Mouse (Mus musculus) thymus, postnatal 36 days (tissue): ENCODE measurements at regions not wholly inside any gene's neighbourhood (a gene's known extent, or its start where the extent isn't known, plus 50 kb on each side); places are given as distances from the start of the nearest gene placed in this dataset.
A peak's percentile ranks its signal among the peaks of the same experiment; 100 is the strongest.

Experiments used
- DNase-seq, 2 experiments: peaks; one replicate each; pipeline ENCODE4 v3.0.0; 2022; ENCODE audit warnings: mixed read lengths in 2 of 2

DNA sequence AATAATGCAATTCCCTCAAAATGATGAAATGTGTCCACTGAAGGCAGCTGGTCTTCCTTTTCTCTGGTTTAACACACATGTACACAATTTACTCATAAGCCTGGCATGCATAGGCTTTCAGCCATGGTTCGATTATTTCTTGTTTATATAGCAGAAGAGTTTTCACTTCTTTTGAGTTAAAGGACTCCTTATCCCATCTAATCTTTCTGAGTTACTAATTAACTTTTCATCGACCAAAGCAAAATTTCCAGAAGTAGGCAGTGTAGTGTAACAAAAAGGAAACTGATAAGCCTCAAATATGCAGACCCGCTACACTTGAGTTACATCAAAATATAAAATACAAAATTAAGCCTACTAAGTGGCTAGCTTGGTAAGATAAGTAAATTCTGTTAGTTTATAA is 620.5 kb upstream of the Akr1e1 start:
- no peak for DNase-seq

- DNase-seq: no peak
Measured at GRCm38 (mm10) chr13:5234232-5234631, 625.3 kb upstream of the Akr1e1 start.

GRCm38 (mm10) chr13:5235391-5235790 is 625.9 kb upstream of the Klf6 start:
- DNase-seq: no peak

- no peak for DNase-seq
Measured at GRCm38 (mm10) chr13:5240541-5240940, 620.7 kb upstream of the Klf6 start.

DNA sequence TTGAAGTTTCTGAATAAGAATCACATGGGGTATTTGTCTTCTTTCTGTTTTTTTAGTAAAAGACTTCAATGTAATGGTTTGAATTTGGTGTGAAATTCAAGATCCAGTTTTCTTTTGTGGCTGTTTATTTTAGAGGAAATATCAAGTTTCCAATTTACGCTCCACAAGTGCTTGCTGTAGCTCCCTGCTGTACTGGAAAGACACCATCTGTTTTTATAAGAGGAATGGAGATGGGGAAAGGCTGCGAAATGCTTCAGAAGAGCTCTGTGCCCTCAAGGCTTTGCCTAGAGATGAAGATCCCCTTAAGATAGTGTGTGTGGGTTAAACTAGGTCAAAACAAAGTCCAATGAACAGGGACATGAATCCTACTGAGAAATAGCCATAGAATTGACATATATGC is 618.5 kb upstream of the Klf6 start:
- no peak for DNase-seq

DNA sequence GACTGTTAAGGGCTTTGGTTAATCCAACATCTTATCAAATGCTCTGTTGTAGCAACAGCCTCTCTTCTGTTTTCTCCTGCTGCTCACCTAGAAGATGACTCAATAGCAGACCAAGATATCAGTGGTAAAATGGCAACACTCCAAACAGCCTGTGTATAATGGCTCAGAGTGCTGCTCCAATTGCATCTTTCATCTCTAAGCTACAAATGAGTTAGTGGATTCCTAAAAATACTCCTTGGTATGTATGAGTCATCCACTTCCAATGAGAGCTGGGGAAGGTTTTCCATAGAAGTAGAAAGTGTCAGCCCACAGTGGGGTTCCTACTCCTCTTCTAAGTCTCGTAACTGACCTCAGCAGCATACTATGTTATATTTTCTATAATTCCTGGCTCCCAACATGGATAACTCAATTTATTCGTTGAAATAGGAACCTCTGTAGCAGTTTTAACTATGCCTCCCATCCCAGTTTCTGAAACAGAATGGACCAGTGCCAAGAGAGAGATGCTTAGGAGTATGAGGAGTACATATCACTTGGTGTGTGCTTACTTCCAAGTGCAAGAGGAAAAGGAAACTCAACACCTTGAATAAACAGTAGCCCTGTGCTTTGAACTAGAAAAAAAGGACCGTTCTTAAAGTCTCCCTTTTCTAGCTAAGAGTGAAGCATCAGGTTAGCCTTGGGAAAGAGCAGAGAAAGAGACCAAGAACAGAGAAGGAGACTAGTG is 612.5 kb upstream of the Klf6 start:
- DNase-seq: no peak

- DNase-seq: no peak
Measured at GRCm38 (mm10) chr13:5257891-5258660, 603.2 kb upstream of the Klf6 start.

- DNase-seq: no peak
Measured at GRCm38 (mm10) chr13:5259760-5260159, 601.5 kb upstream of the Klf6 start.

- DNase-seq: no peak
Measured at GRCm38 (mm10) chr13:5272506-5273192, 588.6 kb upstream of the Klf6 start.

- no peak for DNase-seq
Measured at GRCm38 (mm10) chr13:5276564-5276963, 584.7 kb upstream of the Klf6 start.

GRCm38 (mm10) chr13:5289753-5290449 is 571.4 kb upstream of the Klf6 start:
- no peak for DNase-seq

DNA sequence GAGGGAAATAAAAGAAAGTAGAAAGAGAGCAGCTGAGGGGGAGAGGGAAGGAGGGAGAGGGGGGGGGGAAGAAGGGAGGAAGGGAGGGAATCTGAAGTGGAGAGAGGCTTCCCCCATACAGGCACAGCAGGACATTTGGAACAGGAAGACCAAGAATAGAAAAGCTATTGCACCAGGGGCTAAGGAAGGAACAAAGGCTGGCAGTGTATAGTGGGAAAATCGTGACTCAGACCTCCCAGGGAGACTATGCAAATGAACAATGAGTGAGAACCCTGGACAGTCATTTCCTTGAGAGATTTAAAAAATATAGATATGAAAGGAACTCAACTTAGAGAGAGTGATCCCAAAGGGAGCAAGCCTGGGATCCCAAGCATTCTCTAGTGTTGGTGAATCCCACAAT is 559.1 kb upstream of the Klf6 start:
- no peak for DNase-seq

DNA sequence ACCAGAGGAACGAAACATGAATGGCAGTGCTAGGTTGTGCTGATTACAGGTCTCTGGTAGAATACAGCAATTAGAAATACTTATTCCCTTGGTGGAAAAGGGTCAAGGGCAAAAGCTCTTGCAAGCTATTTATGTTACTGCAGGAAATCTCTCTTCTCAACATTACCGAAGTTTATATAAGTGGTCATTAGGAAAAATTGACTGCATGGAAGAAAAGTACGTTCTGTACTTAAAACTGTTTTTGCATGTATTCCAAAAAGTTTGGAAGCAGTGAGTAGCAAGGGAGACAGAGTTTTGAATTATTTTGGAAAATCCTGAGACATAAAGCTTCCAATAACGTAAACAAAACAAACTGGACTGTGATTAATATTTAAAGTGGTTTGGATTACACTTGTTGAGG is 554.6 kb upstream of the Klf6 start:
- no peak for DNase-seq

- DNase-seq: peak in 1 of 2 experiments; percentile 3
Measured at GRCm38 (mm10) chr13:5313297-5313696, 548.0 kb upstream of the Klf6 start.

GRCm38 (mm10) chr13:5315011-5315410 is 546.3 kb upstream of the Klf6 start:
- no peak for DNase-seq

GRCm38 (mm10) chr13:5317941-5318856 is 543.1 kb upstream of the Klf6 start:
- no peak for DNase-seq

DNA sequence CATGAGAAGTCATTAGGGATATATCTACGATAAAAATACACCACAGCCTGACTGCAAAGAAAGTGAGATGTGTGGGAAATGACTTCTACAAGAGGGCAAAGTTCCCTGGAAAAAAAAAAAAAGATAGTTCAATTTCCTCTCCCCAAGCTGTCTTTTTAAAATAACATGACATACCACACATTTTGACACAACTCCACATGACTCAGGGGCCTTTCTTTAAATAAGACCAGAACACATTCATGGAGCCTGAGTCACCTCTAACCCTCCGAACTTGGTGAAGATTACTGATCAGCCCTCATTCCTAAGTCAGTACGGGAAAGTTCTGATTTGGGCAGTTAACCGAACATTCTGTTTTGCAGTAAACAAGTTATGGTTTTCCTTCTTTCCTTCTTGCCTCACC is 515.6 kb upstream of the Klf6 start:
- DNase-seq: no peak

GRCm38 (mm10) chr13:5347503-5348469 is 513.5 kb upstream of the Klf6 start:
- no peak for DNase-seq

- no peak for DNase-seq
Measured at GRCm38 (mm10) chr13:5367058-5367797, 494.1 kb upstream of the Klf6 start.

DNA sequence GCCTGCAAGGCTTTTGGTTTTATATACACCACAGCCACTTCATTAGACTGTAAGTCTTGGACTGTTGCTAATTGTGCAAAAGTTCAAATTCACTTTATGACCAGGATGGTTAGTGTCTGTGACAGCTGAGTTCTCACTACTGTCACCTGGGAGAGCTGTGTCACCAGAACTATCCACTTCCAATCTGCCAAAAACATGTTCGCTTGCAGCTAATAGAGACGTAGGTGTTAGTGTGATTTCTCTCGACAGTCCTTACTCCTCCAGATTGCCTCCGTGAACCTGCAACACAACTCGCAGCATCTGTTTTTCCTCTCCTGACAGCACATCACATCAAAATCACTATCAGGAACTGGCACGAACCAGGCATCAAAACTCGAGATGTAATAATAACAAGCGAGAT is 491.3 kb upstream of the Klf6 start:
- DNase-seq: no peak
